Mouse (Mus musculus): ENCODE measurements at regions not wholly inside any gene's neighbourhood (a gene's known extent, or its start where the extent isn't known, plus 50 kb on each side); places are given as distances from the start of the nearest gene placed in this dataset.

DNA sequence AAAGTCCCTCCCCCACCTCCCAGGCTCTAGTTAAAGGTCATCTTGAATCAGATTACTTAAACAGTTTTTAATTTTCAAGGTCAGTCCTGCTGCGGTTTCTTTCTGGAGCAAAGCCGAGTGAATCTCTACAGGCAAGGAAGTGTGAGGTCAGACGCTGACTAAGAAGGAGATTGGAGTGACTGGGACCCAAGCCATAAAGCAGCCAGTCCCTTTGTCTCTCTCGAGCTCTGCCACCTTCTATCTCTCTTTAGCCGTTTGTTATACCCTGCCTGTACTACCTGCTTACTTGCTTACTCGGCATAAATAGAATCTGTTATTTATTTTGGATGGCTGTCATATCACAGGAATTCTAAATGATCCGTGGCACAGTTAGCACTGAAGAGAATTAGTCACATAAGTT is 117.5 kb upstream of the Nav3 start:
- Histone ChIP-seq H3K4me2 (ENCODE audit: low read depth) (no peak overlapping the region), H3K9ac (replicated peaks) (no peak overlapping the region), H3K27ac (no peak overlapping the region), H3K9me3 (ENCODE audit: control insufficient read depth, low read length) (no peaks in the 10 kb centered on the region), H3K4me3 (ENCODE audit: insufficient read depth in 1 of 2, low read depth in 2 of 2, low read length in 2 of 2) (no peak overlapping the region), H3K4me1 (replicated peaks; ENCODE audit: control insufficient read depth in 2 of 2, insufficient read depth in 2 of 2, low read length in 1 of 2) (no peaks in the 10 kb centered on the region), H3K36me3 (replicated peaks; ENCODE audit: control insufficient read depth, insufficient read depth, low read depth) (no peaks in the 10 kb centered on the region), H3K27me3 (ENCODE audit: control insufficient read depth, insufficient read depth, low read length) (no peaks in the 10 kb centered on the region)
- no peak for TF ChIP-seq EP300 (IDR thresholded peaks at IDR 0.05; ENCODE audit: low read depth)
- TF ChIP-seq CTCF (IDR thresholded peaks at IDR 0.05; ENCODE audit: low read depth), result no peak
- 47% methylated on average over 7 of the region's 7 CpGs for WGBS (ENCODE audit: insufficient replicate concordance)
- no peak for DNase-seq (ENCODE audit: low read depth in 3 of 3, low spot score in 3 of 3)
- ATAC-seq (ENCODE audit: insufficient read depth), result no peak

DNA sequence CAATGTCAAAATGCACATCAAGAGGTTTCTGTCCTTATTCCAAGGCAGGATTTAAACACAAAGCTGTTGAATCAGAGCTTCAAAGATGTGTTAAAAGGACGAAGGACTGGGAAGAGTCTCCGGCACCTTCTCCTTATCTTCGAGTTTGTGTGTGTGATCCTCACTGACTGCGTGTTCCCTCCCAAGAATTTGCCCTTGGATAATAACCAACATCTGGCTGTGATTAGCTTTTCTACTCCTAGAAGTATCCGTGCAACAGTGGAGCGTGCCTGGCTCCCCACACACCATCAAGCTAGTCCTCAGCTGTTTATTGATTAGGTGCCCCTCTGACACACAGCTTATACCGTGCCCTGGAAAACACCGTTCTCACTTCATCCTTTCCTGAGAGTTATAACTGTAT is 130.0 kb upstream of the Nav3 start:
- DNase-seq (ENCODE audit: low read depth in 3 of 3, low spot score in 3 of 3) (no peak), ATAC-seq (ENCODE audit: insufficient read depth) (no peak)
- no peak overlapping the region for H3K4me3 ChIP-seq (ENCODE audit: insufficient read depth in 1 of 2, low read depth in 2 of 2, low read length in 2 of 2)
- TF ChIP-seq EP300 (IDR thresholded peaks at IDR 0.05; ENCODE audit: low read depth), result no peak
- no peaks in the 10 kb centered on the region for H3K36me3 ChIP-seq (replicated peaks; ENCODE audit: control insufficient read depth, insufficient read depth, low read depth)
- no peaks in the 10 kb centered on the region for H3K27me3 ChIP-seq (ENCODE audit: control insufficient read depth, insufficient read depth, low read length)
- H3K4me2 ChIP-seq (ENCODE audit: low read depth), result no peak overlapping the region
- no peak overlapping the region for H3K9ac ChIP-seq (replicated peaks)
- 65% methylated on average over 8 of the region's 8 CpGs for WGBS (ENCODE audit: insufficient replicate concordance)
- H3K4me1 ChIP-seq (replicated peaks; ENCODE audit: control insufficient read depth in 2 of 2, insufficient read depth in 2 of 2, low read length in 1 of 2), result no peaks in the 10 kb centered on the region
- no peak overlapping the region for H3K27ac ChIP-seq
- no peaks in the 10 kb centered on the region for H3K9me3 ChIP-seq (ENCODE audit: control insufficient read depth, low read length)

DNA sequence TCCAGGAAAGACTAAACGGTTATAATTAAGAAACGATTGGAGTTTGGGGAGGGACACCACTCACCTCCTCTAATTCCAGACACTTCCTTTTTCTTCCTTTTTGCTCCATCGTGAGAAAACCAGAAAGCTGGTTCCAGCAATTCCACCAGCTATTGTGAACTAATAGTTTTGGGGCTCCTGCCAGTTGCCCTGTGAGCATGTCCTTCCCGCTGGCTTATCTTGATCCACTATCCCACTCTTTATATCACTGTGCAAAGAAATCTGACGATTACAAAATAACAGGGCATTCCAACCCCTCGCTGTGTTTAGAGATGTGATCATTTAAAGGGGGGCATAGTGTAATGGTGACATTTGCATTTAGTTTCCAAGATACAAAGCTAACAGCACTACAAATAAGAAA is 130.5 kb upstream of the Nav3 start:
- ATAC-seq (ENCODE audit: insufficient read depth) (no peak), DNase-seq (ENCODE audit: low read depth in 3 of 3, low spot score in 3 of 3) (no peak)
- no peaks in the 10 kb centered on the region for H3K36me3 ChIP-seq (replicated peaks; ENCODE audit: control insufficient read depth, insufficient read depth, low read depth)
- H3K4me1 ChIP-seq (replicated peaks; ENCODE audit: control insufficient read depth in 2 of 2, insufficient read depth in 2 of 2, low read length in 1 of 2), result no peaks in the 10 kb centered on the region
- no peak overlapping the region for H3K9ac ChIP-seq (replicated peaks)
- H3K4me3 ChIP-seq (ENCODE audit: insufficient read depth in 1 of 2, low read depth in 2 of 2, low read length in 2 of 2), result no peak overlapping the region
- no peaks in the 10 kb centered on the region for H3K9me3 ChIP-seq (ENCODE audit: control insufficient read depth, low read length)
- no peak overlapping the region for H3K27ac ChIP-seq
- no peak overlapping the region for H3K4me2 ChIP-seq (ENCODE audit: low read depth)
- TF ChIP-seq EP300 (IDR thresholded peaks at IDR 0.05; ENCODE audit: low read depth) (no peak), CTCF (IDR thresholded peaks at IDR 0.05; ENCODE audit: low read depth) (no peak)
- H3K27me3 ChIP-seq (ENCODE audit: control insufficient read depth, insufficient read depth, low read length), result no peaks in the 10 kb centered on the region
- WGBS (ENCODE audit: insufficient replicate concordance), result 65% methylated on average over 6 of the region's 6 CpGs

DNA sequence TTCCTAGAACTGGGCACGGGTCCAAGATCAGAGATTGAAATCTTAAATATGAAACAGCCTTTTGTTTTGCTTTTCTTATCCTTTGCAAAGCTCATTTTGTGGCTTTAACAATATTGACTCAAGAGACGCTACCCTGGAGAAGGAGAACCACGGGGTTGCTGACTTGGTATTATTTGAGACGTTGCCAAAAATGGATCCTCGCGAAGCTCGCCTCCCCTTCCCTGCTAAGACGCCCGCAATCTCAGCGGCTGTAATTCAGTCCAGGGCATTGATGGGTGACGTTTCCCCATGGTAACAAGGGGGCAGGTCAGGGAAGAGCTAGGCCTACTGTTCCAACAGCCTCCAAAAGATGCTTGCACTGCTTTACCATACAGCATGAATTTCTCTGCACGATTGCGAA is 131.5 kb upstream of the Nav3 start:
- no peak overlapping the region for H3K9ac ChIP-seq (replicated peaks)
- no peaks in the 10 kb centered on the region for H3K9me3 ChIP-seq (ENCODE audit: control insufficient read depth, low read length)
- H3K4me1 ChIP-seq (replicated peaks; ENCODE audit: control insufficient read depth in 2 of 2, insufficient read depth in 2 of 2, low read length in 1 of 2), result no peaks in the 10 kb centered on the region
- H3K27me3 ChIP-seq (ENCODE audit: control insufficient read depth, insufficient read depth, low read length), result no peaks in the 10 kb centered on the region
- H3K4me3 ChIP-seq (ENCODE audit: insufficient read depth in 1 of 2, low read depth in 2 of 2, low read length in 2 of 2), result no peak overlapping the region
- no peak overlapping the region for H3K27ac ChIP-seq
- H3K4me2 ChIP-seq (ENCODE audit: low read depth), result no peak overlapping the region
- DNase-seq (ENCODE audit: low read depth in 3 of 3, low spot score in 3 of 3) (no peak), ATAC-seq (ENCODE audit: insufficient read depth) (no peak)
- H3K36me3 ChIP-seq (replicated peaks; ENCODE audit: control insufficient read depth, insufficient read depth, low read depth), result no peaks in the 10 kb centered on the region
- WGBS (ENCODE audit: insufficient replicate concordance), result 73% methylated on average over 13 of the region's 13 CpGs
- TF ChIP-seq EP300 (IDR thresholded peaks at IDR 0.05; ENCODE audit: low read depth), result no peak
- TF ChIP-seq CTCF (IDR thresholded peaks at IDR 0.05; ENCODE audit: low read depth), result no peak

DNA sequence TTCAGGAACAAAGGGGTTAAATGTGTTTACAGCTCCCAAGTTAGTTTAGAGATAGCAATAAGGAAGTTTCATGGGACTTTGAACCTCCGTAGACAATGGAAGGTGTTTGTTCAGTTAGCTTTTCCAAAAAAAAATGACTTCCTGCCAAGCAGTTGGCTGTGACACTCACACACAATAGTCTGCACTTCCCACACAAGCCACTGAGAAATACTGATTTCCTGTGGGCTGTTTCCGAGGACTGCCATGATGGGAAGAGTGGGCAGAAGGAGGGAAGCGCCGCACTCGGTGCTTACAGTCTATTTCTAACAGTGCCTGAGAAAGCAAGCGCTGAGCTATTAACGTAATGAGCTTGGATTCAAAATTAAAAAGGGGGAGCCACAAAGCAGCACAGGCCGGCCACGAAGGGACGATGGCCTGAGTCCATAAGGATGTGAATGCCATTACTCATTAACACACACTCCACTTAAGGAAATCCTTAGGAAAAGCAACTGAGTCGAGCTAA is 144.4 kb upstream of the Nav3 start:
- Histone ChIP-seq H3K4me3 (ENCODE audit: insufficient read depth in 1 of 2, low read depth in 2 of 2, low read length in 2 of 2) (no peak overlapping the region), H3K27ac (no peak overlapping the region), H3K27me3 (ENCODE audit: control insufficient read depth, insufficient read depth, low read length) (no peaks in the 10 kb centered on the region), H3K4me1 (replicated peaks; ENCODE audit: control insufficient read depth in 2 of 2, insufficient read depth in 2 of 2, low read length in 1 of 2) (no peaks in the 10 kb centered on the region), H3K36me3 (replicated peaks; ENCODE audit: control insufficient read depth, insufficient read depth, low read depth) (no peaks in the 10 kb centered on the region), H3K9me3 (ENCODE audit: control insufficient read depth, low read length) (no peaks in the 10 kb centered on the region), H3K4me2 (ENCODE audit: low read depth) (no peak overlapping the region), H3K9ac (replicated peaks) (no peak overlapping the region)
- TF ChIP-seq EP300 (IDR thresholded peaks at IDR 0.05; ENCODE audit: low read depth) (no peak), CTCF (IDR thresholded peaks at IDR 0.05; ENCODE audit: low read depth) (no peak)
- 9% methylated on average over 11 of the region's 11 CpGs for WGBS (ENCODE audit: insufficient replicate concordance)
- ATAC-seq (ENCODE audit: insufficient read depth) (peak; percentile 62; the same call in 1 of the 2 replicates), DNase-seq (ENCODE audit: low read depth in 3 of 3, low spot score in 3 of 3) (no peak)
